Mouse (Mus musculus): ENCODE measurements around the gene Olfr190.
"Not testable (repeated sequence)": the region's sequence is repeated elsewhere in the genome, so short reads cannot be mapped to it uniquely, and the experiment has no call there.

Olfr190 gene

GRCm38 (mm10) chr16:59077905-59078304, at the start of gene Olfr190:
Olfr190 (minus strand) TSS chr16:59078005.
- no peak for DNase-seq (ENCODE audit: low spot score in 2 of 2)

DNA sequence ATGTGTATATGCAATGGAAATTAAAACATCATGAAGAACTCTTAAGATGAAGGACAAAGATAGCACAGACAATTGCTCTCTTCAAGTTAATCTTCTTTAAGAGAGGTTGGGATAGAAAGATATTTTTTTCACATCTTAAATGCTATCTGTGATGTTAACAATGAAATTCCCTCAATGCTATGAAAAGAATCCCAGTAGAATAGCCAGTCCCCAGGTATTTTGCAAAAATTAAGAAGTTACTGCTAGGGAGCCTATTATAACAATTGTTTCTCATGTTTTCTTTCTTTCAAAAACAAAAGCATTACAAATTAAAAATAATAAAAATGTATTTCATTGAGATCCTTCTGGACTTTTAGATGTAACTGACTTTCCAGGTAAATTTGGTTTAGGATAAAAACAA, 43.2 kb upstream of the Olfr190 start, which contains the start of gene Olfr194:
Olfr194 (minus strand) TSS at position 101 of the 400 bp plus-strand sequence.
- no peak for DNase-seq (ENCODE audit: low spot score in 2 of 2)

DNA sequence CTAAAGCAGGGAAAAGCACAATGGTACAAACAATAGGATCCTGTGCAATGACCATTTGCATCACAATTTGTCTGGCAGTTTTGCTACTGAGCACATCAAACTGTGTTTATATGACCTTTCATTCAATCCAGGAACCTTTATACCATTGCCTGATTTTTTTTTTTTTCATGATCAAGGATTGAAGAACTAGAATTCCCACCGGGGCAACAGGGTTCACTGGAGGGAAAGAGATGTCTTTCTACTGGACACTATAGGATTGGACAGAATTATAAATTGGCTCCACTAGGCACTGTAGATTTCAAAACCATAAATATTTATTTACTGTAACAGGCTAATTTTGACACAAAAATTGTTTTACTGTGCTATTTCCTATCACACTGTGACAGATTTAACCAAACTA, 34.0 kb upstream of the Olfr190 start, which contains the start of gene Olfr193:
Olfr193 (minus strand) TSS at position 101 of the 400 bp plus-strand sequence.
- no peak for DNase-seq (ENCODE audit: low spot score in 2 of 2)

GRCm38 (mm10) chr16:59108522-59108921, 30.7 kb upstream of the Olfr190 start:
- DNase-seq (ENCODE audit: low spot score in 2 of 2): not testable (repeated sequence)

DNA sequence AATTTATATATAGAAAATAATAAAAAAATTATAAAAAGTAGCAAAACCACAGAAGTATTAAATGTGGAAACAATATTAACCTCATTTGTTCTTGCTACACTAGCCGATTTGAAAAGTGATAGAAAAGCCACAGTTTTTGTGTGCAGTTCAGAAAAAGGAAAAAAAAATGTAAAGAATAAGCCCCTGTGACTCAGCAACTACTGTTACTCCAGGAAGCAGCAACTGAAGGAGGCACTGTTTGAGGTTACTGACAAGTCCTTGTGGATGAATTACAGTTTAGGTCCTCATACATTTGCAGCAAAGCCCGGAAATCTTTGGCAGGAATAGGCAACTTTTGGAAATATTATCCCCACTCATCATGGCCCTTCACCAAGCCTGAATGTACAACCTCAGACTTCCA, 27.5 kb upstream of the Olfr190 start:
- DNase-seq (ENCODE audit: low spot score in 2 of 2): no peak

- DNase-seq (ENCODE audit: low spot score in 2 of 2): not testable (repeated sequence)
Measured at GRCm38 (mm10) chr16:59089722-59090121, 11.9 kb upstream of the Olfr190 start, which contains the start of gene Olfr191. Olfr191 (minus strand) TSS chr16:59089822.

- not testable (repeated sequence) for DNase-seq (ENCODE audit: low spot score in 2 of 2)
Measured at GRCm38 (mm10) chr16:59081113-59081512, 3.3 kb upstream of the Olfr190 start.

GRCm38 (mm10) chr16:59073520-59073919, 4.3 kb downstream of the Olfr190 start:
- no peak for DNase-seq (ENCODE audit: low spot score in 2 of 2)

DNA sequence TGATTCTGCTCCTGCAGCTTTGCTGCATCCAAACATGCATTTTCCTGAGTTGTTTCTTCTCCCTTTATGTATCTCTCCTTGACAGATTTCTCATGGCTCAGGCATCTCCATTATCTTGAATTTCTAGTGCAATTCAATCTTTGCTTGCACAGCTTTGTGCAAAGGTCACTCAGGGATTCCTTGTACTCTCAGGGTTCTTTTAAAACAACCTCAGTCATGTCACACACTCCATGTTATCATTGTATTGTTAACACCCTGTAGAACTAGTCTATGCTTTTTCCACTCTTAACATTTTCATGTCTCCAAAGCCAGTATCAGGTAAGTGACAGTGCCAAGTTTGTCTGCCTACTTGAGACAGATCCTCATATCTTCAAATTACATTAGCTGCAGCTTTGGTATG, 6.0 kb downstream of the Olfr190 start:
- DNase-seq (ENCODE audit: low spot score in 2 of 2): no peak

DNA sequence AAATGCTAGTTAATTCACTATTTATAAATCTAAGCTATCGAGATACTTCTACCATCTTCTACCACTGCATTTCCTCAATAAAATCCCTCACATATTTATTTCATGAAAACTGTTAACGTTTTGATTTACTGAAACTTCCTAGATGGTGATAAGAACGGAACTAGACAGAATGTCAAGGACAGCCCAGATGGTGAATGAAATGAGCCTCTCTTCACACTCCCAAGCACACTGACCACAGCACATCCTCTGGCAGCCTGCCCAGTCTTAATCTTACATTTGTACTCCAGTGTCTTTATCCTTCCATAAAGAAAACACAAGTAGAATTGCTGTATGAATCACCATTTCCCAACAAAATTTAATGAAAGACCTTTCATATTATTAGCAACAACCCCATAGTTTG, 15.4 kb downstream of the Olfr190 start:
- not testable (repeated sequence) for DNase-seq (ENCODE audit: low spot score in 2 of 2)

- not testable (repeated sequence) for DNase-seq (ENCODE audit: low spot score in 2 of 2)
Measured at GRCm38 (mm10) chr16:59049286-59049685, 28.5 kb downstream of the Olfr190 start.

- DNase-seq (ENCODE audit: low spot score in 2 of 2): no peak
Measured at GRCm38 (mm10) chr16:59048860-59049259, 28.9 kb downstream of the Olfr190 start.

DNA sequence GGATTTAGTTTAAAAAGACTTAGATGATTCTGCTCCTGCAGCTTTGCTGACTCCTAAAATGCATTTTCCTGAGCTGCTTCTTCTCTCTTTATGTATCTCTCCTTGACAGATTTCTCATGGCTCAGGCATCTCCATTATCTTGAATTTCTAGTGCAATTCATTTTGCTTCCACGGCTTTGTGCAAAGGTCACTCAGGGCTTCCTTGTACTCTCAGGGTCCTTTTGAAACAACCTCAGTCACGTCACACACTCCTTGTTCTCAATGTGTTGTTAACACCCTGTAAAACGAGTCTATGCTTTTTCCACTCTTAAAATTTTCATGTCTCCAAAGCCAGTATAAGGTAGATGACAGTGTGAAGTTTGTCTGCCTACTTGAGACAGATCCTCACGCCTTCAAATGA, 30.2 kb downstream of the Olfr190 start:
- no peak for DNase-seq (ENCODE audit: low spot score in 2 of 2)

- DNase-seq (ENCODE audit: low spot score in 2 of 2): no peak
Measured at GRCm38 (mm10) chr16:59045835-59046234, 32.0 kb downstream of the Olfr190 start.

GRCm38 (mm10) chr16:59039710-59040109, 38.1 kb downstream of the Olfr190 start, which contains the start of gene Olfr187:
Olfr187 (minus strand) TSS chr16:59039767.
- no peak for DNase-seq (ENCODE audit: low spot score in 2 of 2)

DNA sequence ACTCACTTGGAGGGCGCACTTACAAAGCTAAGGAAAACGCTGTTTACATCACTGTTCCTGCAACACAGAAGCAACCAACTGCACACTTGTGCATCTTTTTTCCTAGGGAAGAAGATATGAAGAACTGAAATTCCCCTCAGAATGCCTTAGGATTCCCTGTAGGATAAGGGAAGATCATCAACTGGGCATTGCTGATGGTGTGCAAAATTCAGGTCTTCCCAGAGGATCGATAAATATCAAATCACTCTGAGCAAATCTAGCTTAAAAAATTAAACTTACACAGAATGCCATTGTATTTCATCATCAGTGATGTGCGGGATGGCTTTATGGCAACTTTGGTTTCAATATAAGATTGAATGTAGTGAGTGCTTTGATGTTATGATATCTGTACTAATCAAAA, 47.6 kb downstream of the Olfr190 start, which contains the start of gene Olfr186:
Olfr186 (minus strand) TSS at position 101 of the 400 bp plus-strand sequence.
- no peak for DNase-seq (ENCODE audit: low spot score in 2 of 2)

All from frontal cortex, postnatal 14 days (tissue).